Mouse (Mus musculus) lung, postnatal 4 days (tissue): ENCODE results near the gene Actn4.
A peak's percentile ranks its signal among the peaks of the same experiment; 100 is the strongest.
"Not testable (repeated sequence)": the region's sequence is repeated elsewhere in the genome, so short reads cannot be mapped to it uniquely, and the experiment has no call there.

Source experiments
- DNase-seq, 2 experiments: peaks; one replicate each; pipeline ENCODE4 v3.0.0; 2021

Actn4 gene

DNA sequence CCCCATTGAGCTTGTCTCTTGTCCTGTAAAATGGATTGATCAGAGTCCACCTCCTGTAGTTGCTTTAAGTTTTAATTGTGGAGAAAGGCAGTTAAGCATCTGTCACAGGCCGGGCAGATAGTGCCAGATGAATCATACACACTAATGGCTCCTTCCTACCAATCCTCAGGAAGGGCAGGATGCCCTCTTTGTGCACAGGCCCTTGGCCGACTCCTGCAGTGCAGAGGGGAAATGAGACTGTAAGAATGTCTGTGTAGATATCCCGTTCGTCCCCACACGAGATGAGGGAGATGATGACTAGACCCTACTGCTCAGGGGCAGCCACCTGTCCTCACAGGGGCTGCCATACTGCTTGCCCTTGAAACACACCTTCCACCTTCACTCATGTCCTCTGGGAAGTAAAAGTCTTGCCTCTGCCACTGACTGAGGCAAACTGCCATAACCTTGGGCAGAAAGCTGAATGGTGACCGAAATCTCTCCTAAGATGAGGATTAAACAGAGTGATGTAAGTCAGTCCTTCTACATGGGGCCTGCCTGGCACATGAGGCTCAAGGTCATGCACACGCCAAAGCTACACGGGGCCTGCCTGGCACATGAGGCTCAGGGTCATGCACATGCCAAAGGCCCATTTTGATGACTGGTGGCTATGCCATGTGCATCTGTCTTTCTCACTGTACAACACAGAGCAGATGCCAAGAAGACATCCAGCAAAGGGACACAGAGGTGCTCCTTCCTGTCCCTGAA, 40.2 kb downstream of the Actn4 start:
- no peak for DNase-seq

DNA sequence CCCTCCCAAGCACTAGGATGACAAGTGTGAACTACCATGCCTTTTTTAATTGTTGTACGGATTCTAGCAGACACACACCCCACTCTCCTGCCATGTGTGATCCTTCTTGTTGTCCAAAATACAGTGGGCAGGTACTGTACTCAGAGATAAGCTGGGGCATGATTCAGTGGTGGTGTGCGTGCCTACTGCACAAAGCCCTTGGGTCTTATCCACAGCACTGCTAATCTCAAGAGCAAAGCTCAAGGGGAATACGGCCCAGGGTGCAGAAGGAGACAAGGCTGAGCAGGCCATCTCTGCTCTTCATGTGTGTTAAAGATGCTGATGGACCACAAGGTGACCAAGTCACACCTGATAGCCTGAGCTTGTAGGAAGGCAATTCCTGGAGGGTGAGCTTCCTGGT, 41.0 kb downstream of the Actn4 start:
- no peak for DNase-seq

DNA sequence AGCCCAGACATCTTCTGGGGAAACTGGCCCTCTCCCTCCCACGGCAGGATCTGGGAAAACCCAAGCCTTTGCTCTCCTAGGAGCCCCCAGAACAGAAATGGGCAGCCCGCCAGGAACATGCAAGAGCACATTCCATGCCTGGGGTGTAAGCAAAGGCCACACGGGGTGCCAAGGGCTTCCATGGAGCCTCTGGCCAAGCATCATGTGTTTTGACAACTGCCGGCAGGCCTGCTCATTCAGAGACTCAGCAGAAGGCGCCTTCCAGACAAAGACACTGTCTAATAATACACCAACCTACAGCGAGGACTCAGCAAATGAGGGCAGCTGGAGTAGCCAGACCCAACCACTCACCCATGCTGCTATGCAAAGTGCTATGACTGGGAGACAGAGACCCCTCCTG, 42.3 kb downstream of the Actn4 start:
- peak; percentile 85 to 93 for DNase-seq

DNA sequence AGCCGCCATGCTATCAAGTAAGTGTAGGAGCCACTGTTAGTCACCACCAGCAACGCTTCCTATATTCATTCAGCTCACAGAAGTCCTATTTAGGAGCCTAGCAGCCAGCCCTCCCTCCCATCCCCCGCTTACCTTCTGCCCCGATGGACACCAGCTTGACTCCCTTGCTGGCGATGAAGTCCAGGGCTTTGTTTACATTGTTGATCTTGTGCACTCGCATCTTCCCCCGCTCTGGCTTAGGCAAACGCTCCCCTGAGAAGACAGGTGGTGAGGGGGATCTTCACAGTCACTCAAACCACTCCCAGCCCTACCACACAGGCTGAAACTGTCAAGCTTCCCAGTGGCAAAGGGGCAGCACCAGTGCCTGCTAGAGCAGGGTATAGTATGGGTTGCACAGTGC, 43.6 kb downstream of the Actn4 start:
- no peak for DNase-seq

DNA sequence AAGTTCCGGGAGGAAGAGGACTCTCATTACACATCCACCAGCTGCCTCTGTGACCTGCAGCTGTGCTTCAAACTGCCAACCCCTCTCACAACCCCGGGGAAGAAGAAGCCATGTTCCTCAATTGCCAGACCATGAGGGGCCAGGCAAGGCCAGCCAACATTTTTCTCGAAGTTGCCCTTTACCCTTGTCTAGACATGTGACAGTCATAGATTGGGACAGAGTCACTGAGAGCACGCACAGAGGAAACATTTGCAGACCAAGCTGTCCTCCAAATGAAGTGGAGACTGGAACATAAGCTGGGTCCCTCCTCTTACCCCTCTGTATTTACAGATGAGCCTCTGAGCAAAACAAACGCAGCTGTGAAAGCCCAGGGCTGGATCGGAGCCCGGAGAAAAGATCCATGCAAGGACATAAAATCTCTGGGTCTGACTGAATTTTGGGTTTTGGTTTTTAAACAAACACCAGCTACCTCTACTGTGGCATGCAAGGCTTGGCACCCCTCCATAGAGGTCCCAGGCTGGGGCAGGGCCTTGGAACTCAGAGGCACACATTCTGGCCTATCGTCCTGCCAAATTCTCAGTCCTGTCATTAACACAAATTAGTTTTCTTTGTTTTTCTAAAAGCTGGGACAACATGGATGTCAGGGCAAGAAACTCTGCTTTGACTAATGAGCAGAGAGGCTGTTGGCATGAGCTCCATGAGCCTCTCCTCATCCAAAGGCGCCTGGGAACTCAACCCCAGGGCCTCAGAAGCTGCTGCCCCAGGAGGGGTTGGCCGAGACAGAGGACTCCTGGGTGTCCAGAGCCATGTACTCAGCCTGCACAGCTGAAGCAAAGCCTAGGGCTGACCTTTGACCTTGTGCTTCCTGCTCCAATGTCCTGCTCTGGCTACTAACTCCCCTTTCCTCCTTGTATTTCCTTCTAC, 44.4 kb downstream of the Actn4 start:
- DNase-seq: peak; percentile 76 to 92

DNA sequence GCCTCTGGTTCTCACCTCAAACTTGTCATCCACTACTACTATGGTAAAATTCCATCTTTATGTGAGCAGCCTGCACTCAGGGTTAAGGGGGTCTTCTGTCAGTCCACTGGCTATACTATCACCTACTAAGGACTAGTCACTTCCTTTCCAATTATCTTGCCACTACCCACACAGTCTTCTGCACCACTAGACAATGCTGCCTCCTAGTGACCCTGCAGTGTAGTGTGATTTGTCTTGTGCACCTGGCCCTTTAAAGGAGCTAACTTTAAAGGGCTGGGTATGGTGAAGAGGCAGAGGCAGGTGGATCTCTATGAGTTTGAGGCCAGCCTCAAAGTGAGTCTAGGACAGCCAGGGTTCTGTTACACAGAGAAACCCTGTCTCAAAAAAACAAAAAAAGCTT, 45.6 kb downstream of the Actn4 start:
- peak in 1 of 2 experiments; percentile 29 for DNase-seq

DNA sequence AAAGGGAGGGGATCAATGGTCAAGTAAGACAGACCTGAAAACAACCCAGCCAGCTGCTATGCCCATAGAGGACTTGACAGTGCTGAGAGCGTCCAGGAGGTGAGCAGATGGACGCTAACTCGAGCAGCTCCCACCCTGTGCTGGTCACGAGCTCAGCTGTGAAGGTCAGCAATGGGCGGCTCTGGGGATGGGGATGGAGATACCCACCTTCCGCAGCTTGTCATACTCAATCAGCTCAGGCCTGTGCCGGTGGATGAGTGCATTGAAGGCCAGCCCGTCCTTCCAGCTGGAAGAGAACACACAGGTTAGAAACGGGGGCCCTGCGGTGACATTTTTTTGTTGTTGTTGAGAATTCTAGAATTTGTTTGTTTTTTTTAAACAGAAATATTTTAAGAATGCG, 49.0 kb downstream of the Actn4 start:
- no peak for DNase-seq

DNA sequence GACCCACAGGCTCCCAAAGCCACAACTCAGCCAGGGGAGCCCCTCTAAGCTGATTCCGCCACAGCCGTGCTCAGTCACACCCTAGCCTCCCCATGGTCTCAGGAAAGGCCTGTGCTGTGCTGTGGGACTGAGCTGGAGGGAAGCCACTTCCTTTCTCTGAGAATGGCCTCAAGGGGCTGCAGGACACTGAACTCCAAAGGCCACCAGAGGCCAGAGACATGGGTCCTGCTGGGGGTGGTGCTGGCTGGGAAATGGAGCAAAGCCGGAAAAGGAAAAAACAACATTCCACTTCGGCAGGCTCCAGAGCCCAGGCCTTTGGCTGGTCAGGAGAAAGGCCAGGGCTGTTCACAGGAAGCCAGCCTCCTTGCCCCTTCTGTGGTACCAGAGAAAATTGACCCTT, 50.5 kb downstream of the Actn4 start:
- peak; percentile 74 to 88 for DNase-seq

DNA sequence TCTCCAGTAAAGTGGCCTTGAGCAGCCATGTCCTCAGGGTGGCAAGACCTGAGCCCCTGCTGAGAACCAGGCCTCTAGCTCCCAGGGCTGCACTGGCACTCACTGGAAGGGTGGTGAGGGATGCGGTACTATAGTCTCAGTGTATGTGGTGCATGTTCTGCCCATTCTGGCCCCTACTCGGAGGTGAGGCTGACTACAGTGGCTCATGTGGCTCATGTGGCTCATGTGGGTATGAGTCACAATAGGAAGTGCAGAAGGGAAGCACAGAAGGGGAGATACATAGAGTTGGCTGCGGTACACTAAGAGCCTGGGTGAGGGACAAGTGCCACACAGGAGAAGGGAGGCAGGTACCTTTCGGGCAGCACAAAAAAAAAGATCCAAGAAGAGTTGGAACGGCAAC, 54.9 kb downstream of the Actn4 start:
- no peak for DNase-seq

DNA sequence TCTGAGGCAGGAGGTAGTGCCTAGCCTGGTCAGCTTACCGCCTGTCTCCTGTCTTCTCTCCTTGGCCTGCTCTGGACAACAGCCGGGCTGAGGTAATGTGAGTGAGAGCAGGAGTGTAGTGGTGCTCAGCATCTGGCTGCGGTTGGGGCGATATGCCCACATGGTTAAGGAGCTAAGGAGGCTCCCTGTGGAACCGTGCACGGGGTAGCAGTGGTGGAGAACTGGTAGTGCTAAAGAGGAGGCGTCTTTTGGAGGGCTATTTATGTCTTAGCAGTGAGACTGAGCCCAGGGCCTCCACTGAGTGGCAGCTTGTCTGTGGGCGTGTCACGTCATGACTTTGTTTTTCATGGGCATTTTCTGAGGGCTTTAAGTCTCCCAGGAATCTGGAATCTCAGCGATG, 58.4 kb downstream of the Actn4 start:
- no peak for DNase-seq

DNA sequence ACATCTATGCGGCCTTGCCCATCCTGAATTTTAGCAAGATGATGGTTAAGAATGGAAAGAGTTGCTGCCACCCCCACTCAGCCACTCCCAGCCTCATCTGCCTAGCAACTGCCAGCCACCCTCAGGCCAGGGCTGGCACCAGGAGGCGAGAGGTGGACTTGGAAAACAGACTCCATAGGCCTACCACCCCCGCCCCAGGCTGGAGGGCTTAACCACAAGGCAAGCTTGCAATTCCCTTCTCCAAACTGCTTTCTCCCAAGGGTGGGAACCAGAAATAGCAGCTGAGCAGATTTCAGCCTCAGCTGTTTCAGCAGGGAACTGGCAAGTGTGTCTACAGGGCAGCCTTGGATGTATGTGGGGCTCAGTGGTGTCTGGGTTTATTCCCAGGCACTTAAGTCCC, 59.3 kb downstream of the Actn4 start:
- no peak for DNase-seq

DNA sequence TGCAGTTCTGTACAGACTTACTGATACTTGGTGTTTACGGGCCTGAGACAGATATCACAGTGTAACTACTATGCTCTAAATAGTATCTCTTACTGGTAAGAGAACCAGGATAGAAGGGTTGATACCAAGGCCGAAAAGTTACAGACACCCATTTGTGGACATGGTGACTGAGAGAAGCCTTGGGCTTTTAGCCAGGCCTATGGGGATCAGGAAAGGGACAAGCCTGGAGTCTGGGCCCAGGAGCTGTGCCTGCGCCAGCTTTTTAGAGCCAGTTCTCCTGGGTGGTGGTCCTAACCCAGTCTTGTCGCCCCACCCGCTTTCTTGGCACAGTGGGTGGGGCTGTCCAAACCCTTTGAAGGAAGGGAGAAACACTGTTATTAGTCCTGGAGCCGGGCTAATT, 60.0 kb downstream of the Actn4 start:
- no peak for DNase-seq

DNA sequence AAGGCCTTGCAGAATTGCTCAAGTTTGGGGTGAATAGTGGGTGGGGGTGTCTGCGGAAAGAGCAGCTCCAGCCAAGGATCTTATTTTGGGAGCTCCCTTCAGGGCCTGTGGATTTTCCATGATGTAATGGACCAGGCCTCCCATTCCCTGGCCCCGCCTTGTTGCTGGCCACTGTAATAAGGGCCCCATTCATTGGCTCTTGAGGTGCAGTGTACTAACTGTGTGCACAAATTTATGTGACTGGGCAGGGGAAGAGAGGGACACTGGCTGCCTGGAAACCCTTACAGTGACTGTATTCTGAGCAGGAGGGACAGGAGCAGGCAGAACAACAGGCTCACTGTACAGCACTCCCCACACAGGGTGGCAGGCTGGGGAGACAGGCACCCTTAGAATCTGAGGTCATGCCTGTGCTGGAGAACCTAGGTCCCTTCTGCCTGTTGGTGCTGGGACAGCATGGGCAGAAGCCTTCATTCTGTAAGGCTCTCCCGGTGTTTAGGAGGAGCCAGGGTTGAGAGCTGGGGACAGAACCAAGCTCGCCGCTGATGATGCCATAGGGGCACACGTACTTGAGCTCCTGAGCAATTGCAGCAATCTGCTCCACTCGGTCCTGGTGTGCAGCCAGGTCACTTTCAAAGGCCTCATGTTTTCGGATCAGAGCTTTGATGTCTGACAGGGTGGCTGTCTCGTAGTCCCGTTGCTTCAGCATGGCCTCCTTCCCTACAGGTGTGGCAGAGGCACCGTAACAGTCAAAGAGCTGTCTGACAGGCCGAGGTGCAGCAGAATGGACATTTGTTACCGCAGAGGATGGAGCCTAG, 60.6 kb downstream of the Actn4 start:
- DNase-seq: no peak

DNA sequence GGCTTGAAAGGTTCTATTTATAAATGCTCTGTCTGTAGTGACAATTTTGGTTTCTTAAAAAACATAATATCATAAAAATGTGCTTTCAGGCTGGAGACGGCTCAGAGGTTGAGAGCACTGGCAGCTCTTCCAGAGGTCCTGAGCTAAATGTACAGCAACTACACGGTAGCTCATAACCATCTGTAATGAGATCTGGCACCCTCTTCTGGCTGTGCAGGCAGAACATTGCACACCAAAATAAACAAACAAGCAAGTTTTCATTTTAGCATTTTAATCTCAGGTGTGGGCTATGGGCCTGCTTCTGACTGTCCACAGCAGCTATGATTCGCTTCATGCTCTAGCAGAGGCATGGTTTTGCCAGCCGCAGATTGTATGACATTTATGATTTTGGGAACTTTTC, 62.2 kb downstream of the Actn4 start:
- no peak for DNase-seq

DNA sequence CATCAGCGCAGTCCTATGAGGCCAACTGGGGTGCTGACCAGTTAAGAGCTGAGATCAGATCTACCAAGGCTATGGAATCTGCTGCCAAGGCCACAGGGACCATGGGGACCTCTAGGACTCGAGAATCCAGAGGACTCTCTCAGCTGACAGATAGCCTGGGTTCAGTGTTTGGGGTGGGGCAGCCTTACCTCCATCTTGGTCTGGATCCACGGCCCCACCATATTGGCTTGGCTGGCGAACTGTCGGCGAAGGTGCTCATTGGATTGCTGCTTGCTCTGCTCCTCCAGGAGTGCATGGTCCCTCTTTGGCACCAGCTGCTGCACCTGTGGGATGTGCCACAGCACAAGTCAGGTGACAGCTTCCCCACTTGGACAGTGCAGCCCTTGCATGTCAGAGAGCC, 64.5 kb downstream of the Actn4 start:
- no peak for DNase-seq

DNA sequence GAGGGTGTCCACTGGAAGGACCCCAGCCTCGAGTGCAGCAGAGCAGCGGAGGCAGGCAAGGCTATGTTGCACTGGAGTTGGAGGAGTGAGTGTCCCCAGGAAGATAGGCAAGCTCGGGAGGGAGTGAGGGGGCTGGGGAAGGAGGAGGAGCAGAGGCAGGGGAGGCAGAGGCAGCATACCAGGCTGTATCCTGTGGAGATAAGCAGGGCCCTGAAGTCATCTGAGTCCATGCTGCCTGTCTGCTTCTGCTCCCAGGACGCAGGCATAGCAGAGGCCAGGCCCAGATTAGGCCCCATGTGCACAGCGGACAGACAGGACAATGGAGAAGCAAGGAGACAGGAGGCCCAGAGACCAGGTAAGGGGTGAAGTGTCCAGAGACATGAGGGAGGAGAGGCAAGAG, 67.2 kb downstream of the Actn4 start:
- DNase-seq: no peak

DNA sequence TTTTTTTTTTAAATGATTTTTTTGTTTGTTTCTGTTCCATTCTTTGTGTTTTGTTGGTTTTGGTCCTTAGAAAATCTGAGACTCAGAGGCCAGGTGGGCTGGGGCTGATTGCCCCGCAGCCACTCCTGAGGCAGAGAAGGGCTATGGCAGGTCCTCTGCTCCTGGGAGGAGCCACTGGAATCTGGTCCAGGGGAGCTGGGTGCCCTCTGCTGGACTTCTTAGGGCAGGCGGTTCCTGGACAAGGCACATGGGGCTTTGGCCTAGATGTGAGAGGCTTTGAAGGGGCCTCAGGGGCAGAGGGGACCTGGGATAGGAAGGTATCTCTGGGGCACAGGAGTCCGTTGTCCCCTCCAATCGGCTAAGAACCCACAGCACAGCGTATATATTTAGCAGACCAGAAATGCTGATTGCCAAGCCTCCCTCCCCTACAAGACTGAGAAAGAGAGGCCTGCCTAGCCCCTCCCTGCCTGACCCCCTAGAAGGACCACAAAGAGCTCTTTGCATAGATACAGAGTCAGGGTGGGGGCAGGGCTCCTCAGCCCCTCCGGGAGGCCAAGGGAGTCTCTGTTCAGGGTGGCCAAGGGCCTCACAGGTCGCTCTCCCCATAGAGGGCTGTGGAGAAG, 68.4 kb downstream of the Actn4 start:
- peak; percentile 60 to 63 for DNase-seq

DNA sequence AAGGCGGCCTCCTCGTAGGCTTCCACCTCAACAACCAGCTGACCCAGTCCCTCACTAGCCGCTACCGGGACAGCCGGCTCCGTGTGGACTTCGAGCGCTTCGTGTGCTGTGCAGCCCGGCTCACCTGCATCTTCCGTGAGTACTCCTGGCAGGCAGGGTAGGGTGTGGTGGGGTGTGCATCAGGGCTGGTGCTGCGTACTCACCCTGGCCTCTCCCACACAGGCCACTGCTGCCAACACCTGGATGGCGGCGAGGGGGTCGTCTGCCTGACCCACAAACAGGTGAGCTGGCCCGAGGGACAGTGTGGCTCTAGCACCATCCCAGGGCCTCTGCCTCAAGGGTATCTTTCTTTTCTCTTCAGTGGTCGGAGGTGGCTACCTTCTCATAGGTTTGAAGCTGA, 69.5 kb downstream of the Actn4 start:
- no peak for DNase-seq

DNA sequence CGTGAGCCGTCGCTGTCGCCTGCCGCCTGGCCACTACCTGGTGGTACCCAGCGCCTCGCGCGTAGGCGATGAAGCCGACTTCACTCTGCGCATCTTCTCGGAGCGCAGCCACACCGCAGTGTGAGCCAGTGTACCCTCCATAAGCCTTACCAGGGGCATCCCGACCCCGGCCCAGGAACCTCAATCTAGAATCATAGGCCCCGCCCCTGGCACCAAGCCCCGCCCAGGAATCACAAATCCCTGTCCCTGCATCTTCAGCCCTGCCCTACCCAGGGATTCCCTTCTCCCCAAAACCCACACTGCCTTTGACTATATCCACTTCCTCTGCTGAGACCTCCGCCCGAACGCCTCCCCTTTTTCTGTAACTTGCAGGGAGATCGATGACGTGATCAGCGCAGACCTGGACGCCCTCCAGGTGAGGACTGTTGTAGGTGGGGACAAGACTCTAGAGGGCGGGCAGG, 73.4 kb downstream of the Actn4 start:
- DNase-seq: no peak

DNA sequence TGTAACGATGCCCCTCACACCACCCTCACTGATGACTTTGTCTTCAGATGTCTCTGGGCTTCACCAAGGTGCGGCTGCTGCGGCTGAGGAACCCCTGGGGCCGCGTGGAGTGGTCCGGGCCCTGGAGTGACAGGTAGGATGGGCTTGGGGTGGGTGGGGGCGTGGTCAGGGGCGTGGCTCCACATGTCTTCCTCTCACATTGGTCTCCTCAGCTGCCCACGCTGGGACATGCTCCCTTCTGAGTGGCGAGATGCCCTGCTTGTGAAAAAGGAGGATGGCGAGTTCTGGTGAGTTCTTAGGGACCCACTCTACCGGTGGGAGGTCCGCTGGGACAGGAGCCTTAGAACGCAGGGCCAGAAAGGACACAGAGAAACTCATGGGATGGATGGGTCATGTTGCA, 75.7 kb downstream of the Actn4 start:
- DNase-seq: no peak

DNA sequence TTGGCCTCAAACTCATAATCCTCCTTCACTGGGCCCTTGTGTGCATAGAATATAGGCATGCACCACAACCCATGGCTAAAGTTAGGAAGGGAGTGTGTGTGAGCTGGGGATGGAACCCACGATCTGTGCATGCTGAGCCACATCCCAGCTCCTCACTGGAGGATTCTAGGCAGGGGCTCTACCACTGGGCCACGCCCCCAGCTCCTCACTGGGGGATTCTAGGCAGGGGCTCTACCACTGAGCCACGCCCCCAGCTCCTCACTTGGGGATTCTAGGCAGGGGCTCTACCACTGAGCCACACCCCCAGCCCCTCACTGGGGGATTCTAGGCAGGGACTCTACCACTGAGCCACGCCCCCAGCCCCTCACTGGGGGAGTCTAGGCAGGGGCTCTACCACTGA, 78.4 kb downstream of the Actn4 start:
- DNase-seq: not testable (repeated sequence)

DNA sequence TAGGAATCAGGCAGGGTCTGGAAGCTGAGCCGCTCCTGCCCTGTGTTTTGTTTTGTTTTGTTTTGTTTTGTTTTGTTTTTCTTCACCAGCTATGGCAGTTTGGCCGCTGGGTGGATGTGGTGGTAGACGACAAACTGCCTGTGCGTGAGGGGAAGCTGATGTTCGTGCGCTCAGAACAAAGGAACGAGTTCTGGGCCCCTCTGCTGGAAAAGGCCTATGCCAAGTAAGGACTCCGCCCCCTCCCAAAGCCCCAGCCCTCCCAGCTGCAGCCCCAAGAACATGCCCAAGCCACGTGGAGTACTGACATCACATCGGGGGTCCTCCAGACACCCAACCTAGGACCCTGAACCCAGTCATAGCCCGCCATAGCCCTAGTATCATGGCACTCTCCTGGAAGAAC, 79.1 kb downstream of the Actn4 start:
- no peak for DNase-seq

DNA sequence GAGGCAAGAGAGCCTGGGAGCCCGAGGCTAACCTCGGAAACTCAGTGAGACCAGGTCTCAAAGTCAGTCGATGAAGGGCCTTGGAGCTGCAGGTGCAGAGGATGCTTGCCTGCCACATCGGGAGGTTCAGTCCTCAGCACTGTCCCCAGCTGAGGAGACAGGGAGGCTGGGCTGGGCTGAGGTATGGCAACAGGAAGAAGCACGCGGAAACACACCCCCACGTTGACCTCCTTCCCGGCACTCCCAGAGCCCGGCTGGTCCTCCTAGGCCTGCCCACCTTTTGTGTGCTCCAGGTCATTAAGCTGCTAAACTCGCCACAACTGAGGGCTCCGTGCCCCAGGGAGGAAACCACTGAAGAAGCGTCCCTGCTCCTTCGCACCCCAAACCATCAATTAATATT, 80.9 kb downstream of the Actn4 start, which contains the start of gene Capn12:
Gene Capn12 (plus strand): TSS at position 224 of the 400 bp plus-strand sequence.
- no peak for DNase-seq
